Mouse (Mus musculus): ENCODE data around the gene Sh3bp2. TPM values are rescaled to one million over a fixed set of nuclear protein-coding genes. Genes with fewer than 3 reads are reported as not detected.
"Not testable (repeated sequence)": the region's sequence is repeated elsewhere in the genome, so short reads cannot be mapped to it uniquely, and the experiment has no call there.

Gene Sh3bp2
- polyA plus RNA-seq, 1 experiment: 3.5 TPM

DNA sequence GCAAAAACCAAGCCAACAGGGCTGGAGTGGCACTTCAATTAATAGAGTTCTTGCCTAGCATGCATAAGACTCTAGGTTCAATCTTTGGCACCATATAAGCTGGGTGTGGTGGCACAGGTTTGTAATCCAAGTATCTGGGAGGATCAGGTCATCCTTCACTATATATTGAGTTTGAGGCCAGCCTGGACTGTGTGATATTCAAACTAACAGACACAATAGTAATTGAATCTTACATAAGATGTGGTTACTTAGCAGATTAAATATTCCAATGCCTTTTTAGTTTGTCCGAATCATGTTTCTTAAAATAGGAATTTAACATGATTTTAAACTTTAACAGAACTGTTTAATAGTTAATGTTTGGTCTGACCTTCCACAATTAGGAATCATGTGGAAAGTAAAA lies 50.6 kb downstream of the Sh3bp2 start:
- H3K27ac ChIP-seq (ENCODE audit: insufficient read depth, low read length): no peak overlapping the region
- H3K4me3 ChIP-seq (ENCODE audit: insufficient read depth, low read length): no peak overlapping the region
- H3K4me1 ChIP-seq (ENCODE audit: control insufficient read depth, insufficient read depth, low read length): peaks cover 4% of the 10 kb centered on the region
- TF ChIP-seq POLR2A (IDR thresholded peaks at IDR 0.05; ENCODE audit: extremely low read depth, insufficient read depth, low read length) (no peak), CTCF (IDR thresholded peaks at IDR 0.05; ENCODE audit: extremely low read depth, insufficient read depth, low read length) (no peak)

DNA sequence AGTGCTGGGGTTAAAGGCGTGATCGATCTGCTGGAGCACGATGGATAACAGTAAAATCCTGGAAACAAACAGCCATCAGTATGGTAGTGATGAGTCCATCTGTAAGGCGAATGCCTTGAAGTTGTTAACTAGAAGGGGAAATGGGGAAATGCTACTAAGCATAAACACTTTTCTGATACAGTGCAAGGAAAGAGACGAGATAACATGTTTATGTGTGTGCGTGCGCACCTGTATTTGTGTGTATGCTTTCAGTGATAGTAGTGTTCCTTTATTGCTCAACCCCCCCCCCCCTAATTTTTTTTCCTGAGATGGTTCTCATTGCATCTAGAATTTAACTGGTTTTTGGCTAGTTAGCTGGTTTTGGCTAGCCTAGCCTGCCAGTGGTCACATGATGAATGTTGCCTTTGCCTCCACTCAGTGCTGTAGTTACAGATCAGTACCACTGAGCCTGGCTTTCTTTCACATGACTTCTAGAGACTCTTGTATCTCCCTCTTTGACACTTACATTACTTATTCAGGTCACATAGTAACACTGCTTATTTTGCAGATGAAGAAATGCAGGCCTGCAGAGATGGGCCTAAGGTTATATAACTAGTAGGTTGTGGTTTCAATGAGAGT lies 52.5 kb downstream of the Sh3bp2 start:
- Histone ChIP-seq H3K4me3 (ENCODE audit: insufficient read depth, low read length) (no peak overlapping the region), H3K27ac (ENCODE audit: insufficient read depth, low read length) (no peak overlapping the region), H3K4me1 (ENCODE audit: control insufficient read depth, insufficient read depth, low read length) (peaks cover 8% of the 10 kb centered on the region)
- no peak for TF ChIP-seq CTCF (IDR thresholded peaks at IDR 0.05; ENCODE audit: extremely low read depth, insufficient read depth, low read length)
- TF ChIP-seq POLR2A (IDR thresholded peaks at IDR 0.05; ENCODE audit: extremely low read depth, insufficient read depth, low read length): no peak

DNA sequence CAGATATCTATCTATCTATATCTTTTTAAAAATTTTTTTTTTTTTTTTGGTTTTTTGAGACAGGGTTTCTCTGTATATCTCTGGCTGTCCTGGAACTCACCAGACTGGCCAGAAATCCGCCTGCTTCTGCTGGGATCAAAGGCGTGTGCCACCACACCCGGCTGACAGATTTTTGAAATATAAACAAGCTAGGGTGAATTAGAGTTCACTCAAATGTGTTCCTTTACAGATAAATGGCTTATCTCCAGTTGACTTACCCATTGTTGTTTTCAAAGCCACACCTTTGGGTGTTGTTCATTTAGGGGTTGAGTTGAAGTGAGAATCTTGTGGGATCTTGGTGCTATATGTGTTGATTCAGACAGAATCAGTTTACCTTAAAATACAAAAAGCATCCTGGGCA lies 53.7 kb downstream of the Sh3bp2 start:
- H3K4me3 ChIP-seq (ENCODE audit: insufficient read depth, low read length): no peak overlapping the region
- H3K4me1 ChIP-seq (ENCODE audit: control insufficient read depth, insufficient read depth, low read length): peaks cover 8% of the 10 kb centered on the region
- no peak overlapping the region for H3K27ac ChIP-seq (ENCODE audit: insufficient read depth, low read length)
- no peak for TF ChIP-seq POLR2A (IDR thresholded peaks at IDR 0.05; ENCODE audit: extremely low read depth, insufficient read depth, low read length)
- no peak for TF ChIP-seq CTCF (IDR thresholded peaks at IDR 0.05; ENCODE audit: extremely low read depth, insufficient read depth, low read length)

DNA sequence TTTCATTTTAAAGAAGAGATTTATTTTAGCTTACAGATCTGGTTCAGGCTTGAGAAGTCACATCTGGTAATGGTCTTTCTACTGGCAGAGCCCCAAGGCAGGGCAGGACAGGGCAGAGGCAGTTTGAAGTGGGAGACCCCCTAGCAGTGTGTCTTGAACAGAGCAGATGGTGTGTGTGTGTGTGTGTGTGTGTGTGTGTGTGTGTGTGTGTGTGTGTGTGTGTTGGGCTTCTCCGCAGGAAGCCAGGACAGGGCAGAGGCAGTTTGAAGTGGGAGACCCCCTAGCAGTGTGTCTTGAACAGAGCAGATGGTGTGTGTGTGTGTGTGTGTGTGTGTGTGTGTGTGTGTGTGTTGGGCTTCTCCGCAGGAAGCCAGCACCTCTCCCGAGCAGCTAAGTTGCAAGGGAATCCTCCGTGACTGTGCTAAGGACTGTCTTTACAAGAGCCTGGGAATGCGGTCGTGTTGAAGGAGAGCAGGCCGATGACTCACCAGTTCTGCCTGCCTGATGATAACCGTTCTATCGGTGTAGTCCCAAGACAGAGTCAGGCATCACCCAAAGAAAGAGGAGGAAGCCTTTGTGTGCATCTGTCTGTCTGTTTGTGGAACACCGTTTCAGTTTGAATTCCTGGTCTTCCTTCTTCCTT lies 56.2 kb downstream of the Sh3bp2 start:
- peak overlapping the region; percentile 39 for H3K27ac ChIP-seq (ENCODE audit: insufficient read depth, low read length)
- not testable (repeated sequence) for H3K4me1 ChIP-seq (ENCODE audit: control insufficient read depth, insufficient read depth, low read length); H3K4me3 ChIP-seq (ENCODE audit: insufficient read depth, low read length)

DNA sequence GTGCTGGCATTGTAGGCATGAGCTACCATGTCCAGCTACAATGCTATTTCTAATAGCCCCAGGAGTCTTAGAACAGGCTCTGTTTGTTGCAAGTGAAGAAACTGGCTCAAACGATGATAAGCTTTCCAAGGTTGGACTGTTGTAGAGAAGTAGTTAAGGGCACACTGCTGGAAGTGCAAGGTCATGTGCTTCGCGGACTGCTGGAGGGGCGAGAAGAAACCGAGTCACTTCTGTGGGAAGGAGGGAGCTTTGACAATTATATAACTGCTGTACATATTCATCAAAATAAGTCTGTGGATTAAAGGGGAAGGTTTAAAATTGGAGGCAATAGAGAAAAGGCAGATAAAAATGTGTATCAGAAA lies 56.7 kb downstream of the Sh3bp2 start:
- H3K27ac ChIP-seq (ENCODE audit: insufficient read depth, low read length): peak overlapping the region; percentile 39
- TF ChIP-seq POLR2A (IDR thresholded peaks at IDR 0.05; ENCODE audit: extremely low read depth, insufficient read depth, low read length) (no peak), CTCF (IDR thresholded peaks at IDR 0.05; ENCODE audit: extremely low read depth, insufficient read depth, low read length) (no peak)
- H3K4me1 ChIP-seq (ENCODE audit: control insufficient read depth, insufficient read depth, low read length): peaks cover 8% of the 10 kb centered on the region
- no peak overlapping the region for H3K4me3 ChIP-seq (ENCODE audit: insufficient read depth, low read length)

DNA sequence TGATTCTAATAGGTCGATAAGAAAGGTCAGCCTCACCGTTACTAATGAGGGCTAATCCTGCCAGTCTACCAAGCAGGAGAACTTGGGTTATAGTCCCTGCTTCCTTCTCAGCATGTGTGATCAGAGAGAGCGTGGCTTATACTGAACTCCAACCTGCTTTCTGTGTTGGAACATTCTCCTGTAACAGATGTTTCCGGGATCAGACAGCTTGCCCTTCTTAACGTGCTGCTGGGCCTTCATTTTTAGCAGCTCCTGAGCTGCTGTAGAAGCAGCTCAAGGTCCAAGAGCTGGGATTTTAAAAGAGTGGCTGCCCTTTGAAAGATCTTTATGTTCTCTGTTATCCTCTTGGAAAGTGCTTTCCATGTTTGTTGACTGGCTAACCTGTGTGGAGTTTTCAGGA lies 59.6 kb downstream of the Sh3bp2 start:
- TF ChIP-seq POLR2A (IDR thresholded peaks at IDR 0.05; ENCODE audit: extremely low read depth, insufficient read depth, low read length) (no peak), CTCF (IDR thresholded peaks at IDR 0.05; ENCODE audit: extremely low read depth, insufficient read depth, low read length) (no peak)
- no peak overlapping the region for H3K4me3 ChIP-seq (ENCODE audit: insufficient read depth, low read length)
- H3K27ac ChIP-seq (ENCODE audit: insufficient read depth, low read length): no peak overlapping the region
- peaks cover 10% of the 10 kb centered on the region for H3K4me1 ChIP-seq (ENCODE audit: control insufficient read depth, insufficient read depth, low read length)

DNA sequence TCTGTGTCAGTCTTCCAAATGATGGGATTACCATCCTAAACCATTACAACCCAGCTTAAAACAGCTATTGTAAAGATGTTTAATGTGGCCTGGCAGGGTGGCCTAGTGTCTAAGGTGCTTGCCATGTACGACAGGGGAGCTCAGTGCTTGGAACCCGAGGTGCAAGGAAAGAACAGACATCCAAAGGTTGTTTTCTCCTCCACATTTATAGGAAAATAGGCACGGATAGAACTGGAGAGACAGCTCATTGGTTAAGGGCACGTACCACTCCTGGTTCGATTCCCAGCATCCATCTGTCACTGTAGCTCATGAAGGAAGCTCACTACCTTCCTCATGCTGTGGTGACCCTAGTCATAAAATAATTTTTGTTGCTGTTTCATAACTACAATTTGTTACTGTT lies 62.2 kb downstream of the Sh3bp2 start:
- H3K4me1 ChIP-seq (ENCODE audit: control insufficient read depth, insufficient read depth, low read length): peaks cover 6% of the 10 kb centered on the region
- no peak overlapping the region for H3K4me3 ChIP-seq (ENCODE audit: insufficient read depth, low read length)
- no peak for TF ChIP-seq CTCF (IDR thresholded peaks at IDR 0.05; ENCODE audit: extremely low read depth, insufficient read depth, low read length)
- TF ChIP-seq POLR2A (IDR thresholded peaks at IDR 0.05; ENCODE audit: extremely low read depth, insufficient read depth, low read length): no peak
- H3K27ac ChIP-seq (ENCODE audit: insufficient read depth, low read length): peak overlapping the region; percentile 4; the same call in 1 of the 2 replicates

DNA sequence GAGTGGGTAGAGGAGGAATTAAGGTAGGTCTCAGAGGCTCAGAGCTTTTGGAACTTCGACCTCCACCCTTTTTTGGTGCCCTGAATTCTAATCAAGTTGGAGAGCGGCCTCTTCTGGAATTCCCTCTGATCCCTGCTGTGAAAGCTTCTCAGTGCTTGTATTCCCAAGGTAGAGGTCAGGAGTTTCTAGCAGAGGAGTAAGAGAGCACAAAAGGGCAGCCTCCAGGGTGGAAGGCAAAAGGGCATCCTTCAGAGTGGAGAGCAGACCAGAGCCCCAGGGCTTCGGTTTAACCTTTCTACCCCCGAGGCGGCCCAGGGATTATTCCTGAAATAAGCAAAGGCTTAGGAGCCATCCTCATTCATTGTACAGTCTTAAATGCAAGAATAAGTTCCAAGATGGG lies 64.4 kb downstream of the Sh3bp2 start:
- Histone ChIP-seq H3K4me3 (ENCODE audit: insufficient read depth, low read length) (no peak overlapping the region), H3K27ac (ENCODE audit: insufficient read depth, low read length) (no peak overlapping the region), H3K4me1 (ENCODE audit: control insufficient read depth, insufficient read depth, low read length) (peaks cover 6% of the 10 kb centered on the region)
- TF ChIP-seq POLR2A (IDR thresholded peaks at IDR 0.05; ENCODE audit: extremely low read depth, insufficient read depth, low read length): no peak
- no peak for TF ChIP-seq CTCF (IDR thresholded peaks at IDR 0.05; ENCODE audit: extremely low read depth, insufficient read depth, low read length)

DNA sequence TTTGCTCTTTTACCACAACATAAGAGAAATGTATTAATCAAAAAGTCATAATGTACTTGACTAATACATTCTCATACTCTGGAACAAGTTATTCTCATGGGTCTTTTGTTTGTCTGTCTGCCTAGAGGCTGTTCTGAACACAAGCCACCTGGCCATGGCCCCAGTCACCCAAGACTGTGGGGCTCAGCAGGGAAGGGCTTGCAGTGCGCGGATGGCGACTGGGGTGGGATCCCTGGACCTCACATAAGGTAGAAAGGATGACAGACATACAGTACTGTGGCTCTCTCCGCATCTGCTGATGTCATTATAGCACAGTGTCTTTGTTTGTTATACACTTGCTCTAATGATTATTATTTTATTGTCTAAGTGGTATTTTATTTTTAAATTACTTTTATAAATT lies 65.1 kb downstream of the Sh3bp2 start:
- TF ChIP-seq POLR2A (IDR thresholded peaks at IDR 0.05; ENCODE audit: extremely low read depth, insufficient read depth, low read length) (no peak), CTCF (IDR thresholded peaks at IDR 0.05; ENCODE audit: extremely low read depth, insufficient read depth, low read length) (no peak)
- H3K27ac ChIP-seq (ENCODE audit: insufficient read depth, low read length): 0 out of 2 replicates have a peak overlapping the region, but pooled peaks have one; percentile 10
- peaks cover 6% of the 10 kb centered on the region for H3K4me1 ChIP-seq (ENCODE audit: control insufficient read depth, insufficient read depth, low read length)
- H3K4me3 ChIP-seq (ENCODE audit: insufficient read depth, low read length): no peak overlapping the region

DNA sequence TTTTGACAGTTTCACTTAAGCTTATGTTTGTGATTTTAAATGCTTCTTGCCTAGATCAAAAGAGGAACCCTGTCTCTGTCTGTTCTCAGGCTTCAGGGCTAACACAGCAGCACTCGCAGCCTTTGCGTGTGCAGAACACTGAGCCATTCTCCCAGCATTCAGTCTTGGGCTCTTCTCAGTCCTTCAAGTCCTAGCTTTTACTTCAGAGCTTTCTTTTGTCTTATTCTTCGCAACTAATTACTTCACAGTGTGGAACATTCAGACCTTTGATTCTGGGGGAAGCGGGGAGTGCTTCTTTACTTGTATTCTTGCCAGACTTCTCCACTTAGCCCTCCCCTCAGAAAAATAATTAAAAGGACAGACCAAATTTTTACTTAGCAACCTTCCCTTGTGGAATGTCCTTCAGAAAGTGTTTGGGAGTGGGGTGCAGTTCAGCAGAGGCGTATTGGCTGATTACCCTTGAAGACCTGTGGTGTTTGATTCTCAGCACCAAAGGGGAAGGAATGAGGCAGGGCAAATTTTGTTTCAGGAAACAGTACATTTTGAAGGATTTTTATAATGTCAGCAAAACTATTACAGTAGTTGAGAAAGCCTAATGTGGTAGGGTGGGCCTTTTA lies 65.9 kb downstream of the Sh3bp2 start:
- peaks cover 3% of the 10 kb centered on the region for H3K4me1 ChIP-seq (ENCODE audit: control insufficient read depth, insufficient read depth, low read length)
- TF ChIP-seq CTCF (IDR thresholded peaks at IDR 0.05; ENCODE audit: extremely low read depth, insufficient read depth, low read length) (no peak), POLR2A (IDR thresholded peaks at IDR 0.05; ENCODE audit: extremely low read depth, insufficient read depth, low read length) (no peak)
- no peak overlapping the region for H3K27ac ChIP-seq (ENCODE audit: insufficient read depth, low read length)
- no peak overlapping the region for H3K4me3 ChIP-seq (ENCODE audit: insufficient read depth, low read length)

DNA sequence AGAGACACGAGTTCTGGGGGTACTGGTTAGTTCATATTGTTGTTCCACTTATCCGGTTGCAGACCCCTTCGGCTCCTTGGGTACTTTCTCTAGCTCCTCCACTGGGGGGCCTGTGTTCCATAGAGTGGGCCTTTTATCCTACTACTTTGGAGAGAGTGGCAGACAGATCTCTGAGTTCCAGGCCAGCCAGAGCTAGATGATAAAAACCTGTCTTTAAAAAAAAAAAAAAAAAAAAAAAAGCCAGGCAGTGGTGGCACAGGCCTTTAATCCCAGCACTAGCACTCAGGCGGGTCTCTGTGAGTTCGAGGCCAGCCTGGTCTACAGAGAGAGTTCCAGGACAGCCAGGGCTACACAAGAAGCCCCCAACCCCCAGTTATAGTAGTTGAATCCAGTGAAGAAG lies 66.6 kb downstream of the Sh3bp2 start:
- not testable (repeated sequence) for H3K27ac ChIP-seq (ENCODE audit: insufficient read depth, low read length); H3K4me3 ChIP-seq (ENCODE audit: insufficient read depth, low read length); H3K4me1 ChIP-seq (ENCODE audit: control insufficient read depth, insufficient read depth, low read length)
